Mouse (Mus musculus): ENCODE results near the gene Pigs. TPM values are rescaled to one million over a fixed set of nuclear protein-coding genes. Genes with fewer than 3 reads are reported as not detected.

Pigs gene
- polyA plus RNA-seq, 1 experiment, result 69.1 TPM

- Histone ChIP-seq H3K4me3 (ENCODE audit: insufficient read depth, low read depth, low read length) (peak within 1 kb of the TSS; percentile 54), H3K4me1 (ENCODE audit: control insufficient read depth, insufficient read depth, low read length) (no peaks in the 10 kb centered on the region), H3K27ac (ENCODE audit: insufficient read depth, low read depth, low read length) (no peak within 1 kb of the TSS), H3K27me3 (replicated peaks; ENCODE audit: control insufficient read depth, insufficient read depth, low read length) (no peaks in the 10 kb centered on the region), H3K36me3 (ENCODE audit: control insufficient read depth, insufficient read depth, low read length) (no peaks in the 10 kb centered on the region)
- peak; percentile 94 for DNase-seq
- WGBS, result 1% methylated on average over 49 of the region's 49 CpGs
- TF ChIP-seq CTCF (conservative IDR thresholded peaks at IDR 0.05; ENCODE audit: insufficient read depth, insufficient read length, low read depth, low read length) (no peak), POLR2A (IDR thresholded peaks at IDR 0.05; ENCODE audit: low read depth, low read length) (no peak)
Observed at GRCm38 (mm10) chr11:78301357-78302084, 26.7 kb upstream of the Pigs start, which contains the start of gene Spag5. Gene Spag5, plus strand, starts transcription at chr11:78301529.

GRCm38 (mm10) chr11:78305272-78305671, 22.9 kb upstream of the Pigs start:
- DNase-seq, result no peak
- 88% methylated on average over 4 of the region's 4 CpGs for WGBS
- Histone ChIP-seq H3K4me3 (ENCODE audit: insufficient read depth, low read depth, low read length) (no peak overlapping the region), H3K36me3 (ENCODE audit: control insufficient read depth, insufficient read depth, low read length) (no peaks in the 10 kb centered on the region), H3K27ac (ENCODE audit: insufficient read depth, low read depth, low read length) (no peak overlapping the region), H3K4me1 (ENCODE audit: control insufficient read depth, insufficient read depth, low read length) (no peaks in the 10 kb centered on the region), H3K27me3 (replicated peaks; ENCODE audit: control insufficient read depth, insufficient read depth, low read length) (no peaks in the 10 kb centered on the region)
- TF ChIP-seq POLR2A (IDR thresholded peaks at IDR 0.05; ENCODE audit: low read depth, low read length), result no peak
- no peak for TF ChIP-seq CTCF (conservative IDR thresholded peaks at IDR 0.05; ENCODE audit: insufficient read depth, insufficient read length, low read depth, low read length)

DNA sequence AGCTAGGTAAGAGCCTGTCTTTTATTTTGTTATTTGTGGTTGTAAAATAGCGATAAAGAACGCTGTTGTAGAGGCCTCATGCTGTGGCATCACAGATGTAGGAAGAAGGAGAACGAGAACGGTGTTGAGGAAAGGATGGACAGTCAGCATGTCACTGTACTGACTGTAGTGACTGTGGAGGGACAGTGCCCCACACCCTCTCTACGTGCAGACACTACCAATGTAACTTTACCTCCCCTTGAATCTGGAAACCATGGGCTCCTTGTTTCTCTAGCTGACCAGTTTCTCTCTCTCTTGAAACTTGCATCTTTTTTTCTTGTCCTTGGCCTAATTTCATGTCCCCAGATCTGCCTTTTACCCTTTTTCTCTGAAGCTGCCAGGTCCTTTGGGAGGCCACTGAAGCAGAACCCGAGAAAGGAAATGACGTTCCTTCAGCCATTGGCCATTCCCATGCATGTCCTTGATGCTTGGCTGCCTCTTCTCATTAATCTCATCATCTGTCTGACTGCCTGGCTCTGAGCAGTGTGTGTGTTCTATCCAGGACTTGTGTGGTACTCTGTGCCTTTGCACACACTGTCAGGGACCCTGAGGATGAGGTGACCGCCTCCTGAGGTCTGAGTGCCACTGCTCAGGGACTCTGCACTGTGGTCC, 17.2 kb upstream of the Pigs start:
- Histone ChIP-seq H3K27ac (ENCODE audit: insufficient read depth, low read depth, low read length) (no peak overlapping the region), H3K27me3 (replicated peaks; ENCODE audit: control insufficient read depth, insufficient read depth, low read length) (no peaks in the 10 kb centered on the region), H3K4me1 (ENCODE audit: control insufficient read depth, insufficient read depth, low read length) (peaks cover 7% of the 10 kb centered on the region), H3K4me3 (ENCODE audit: insufficient read depth, low read depth, low read length) (no peak overlapping the region), H3K36me3 (ENCODE audit: control insufficient read depth, insufficient read depth, low read length) (no peaks in the 10 kb centered on the region)
- peak; percentile 16 for DNase-seq
- WGBS, result 72% methylated on average over 8 of the region's 8 CpGs
- no peak for TF ChIP-seq POLR2A (IDR thresholded peaks at IDR 0.05; ENCODE audit: low read depth, low read length)
- TF ChIP-seq CTCF (conservative IDR thresholded peaks at IDR 0.05; ENCODE audit: insufficient read depth, insufficient read length, low read depth, low read length), result no peak

DNA sequence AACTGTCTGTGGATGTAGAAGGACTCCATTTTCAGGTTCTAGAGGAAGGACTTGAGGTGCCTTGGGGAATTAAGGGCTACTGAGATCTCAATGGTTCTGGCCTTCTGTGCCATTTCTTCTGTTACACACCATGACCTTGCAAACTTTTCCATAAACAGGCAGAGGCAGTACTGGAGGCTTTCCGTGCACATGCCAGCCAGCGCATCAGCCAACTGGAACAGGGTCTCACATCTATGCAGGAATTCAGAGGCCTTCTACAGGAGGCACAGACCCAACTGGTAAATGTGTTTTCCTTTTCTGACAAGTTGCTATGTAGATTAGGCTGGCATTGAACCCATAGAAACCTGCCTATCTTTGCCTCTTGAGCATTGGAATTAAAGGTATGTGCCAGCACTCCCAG, 14.6 kb upstream of the Pigs start:
- TF ChIP-seq POLR2A (IDR thresholded peaks at IDR 0.05; ENCODE audit: low read depth, low read length) (no peak), CTCF (conservative IDR thresholded peaks at IDR 0.05; ENCODE audit: insufficient read depth, insufficient read length, low read depth, low read length) (no peak)
- no peaks in the 10 kb centered on the region for H3K27me3 ChIP-seq (replicated peaks; ENCODE audit: control insufficient read depth, insufficient read depth, low read length)
- no peak overlapping the region for H3K4me3 ChIP-seq (ENCODE audit: insufficient read depth, low read depth, low read length)
- DNase-seq, result peak; percentile 60
- H3K36me3 ChIP-seq (ENCODE audit: control insufficient read depth, insufficient read depth, low read length), result no peaks in the 10 kb centered on the region
- H3K4me1 ChIP-seq (ENCODE audit: control insufficient read depth, insufficient read depth, low read length), result peaks cover 7% of the 10 kb centered on the region
- WGBS, result 76% methylated on average over 2 of the region's 2 CpGs
- peak overlapping the region; percentile 93; the same call in 1 of the 2 replicates for H3K27ac ChIP-seq (ENCODE audit: insufficient read depth, low read depth, low read length)

DNA sequence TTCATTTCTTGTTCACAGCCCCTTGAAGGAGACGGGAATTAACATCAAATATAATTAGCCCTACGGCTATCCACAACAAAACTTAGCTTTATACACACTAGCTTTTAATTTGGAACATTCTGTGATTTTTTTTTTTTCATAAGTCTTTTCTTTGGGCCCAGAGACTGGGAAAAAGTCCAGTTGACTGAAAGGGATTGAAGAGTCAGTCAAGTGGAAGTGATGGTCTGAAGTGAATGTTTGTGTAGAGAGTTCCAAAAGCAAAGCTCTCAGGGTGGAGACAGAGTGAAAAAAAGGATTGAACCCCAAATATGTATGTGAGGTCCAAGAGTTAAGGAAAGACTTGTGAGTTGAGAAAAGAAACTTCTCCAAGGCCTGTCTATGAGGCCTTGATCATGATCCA, 9.8 kb upstream of the Pigs start:
- Histone ChIP-seq H3K27me3 (replicated peaks; ENCODE audit: control insufficient read depth, insufficient read depth, low read length) (no peaks in the 10 kb centered on the region), H3K4me1 (ENCODE audit: control insufficient read depth, insufficient read depth, low read length) (peaks cover 12% of the 10 kb centered on the region), H3K36me3 (ENCODE audit: control insufficient read depth, insufficient read depth, low read length) (no peaks in the 10 kb centered on the region), H3K27ac (ENCODE audit: insufficient read depth, low read depth, low read length) (no peak overlapping the region), H3K4me3 (ENCODE audit: insufficient read depth, low read depth, low read length) (no peak overlapping the region)
- 84% methylated on average over 2 of the region's 2 CpGs for WGBS
- TF ChIP-seq CTCF (conservative IDR thresholded peaks at IDR 0.05; ENCODE audit: insufficient read depth, insufficient read length, low read depth, low read length), result no peak
- TF ChIP-seq POLR2A (IDR thresholded peaks at IDR 0.05; ENCODE audit: low read depth, low read length), result no peak
- no peak for DNase-seq

- Histone ChIP-seq H3K4me3 (ENCODE audit: insufficient read depth, low read depth, low read length) (no peak overlapping the region), H3K27me3 (replicated peaks; ENCODE audit: control insufficient read depth, insufficient read depth, low read length) (no peaks in the 10 kb centered on the region), H3K4me1 (ENCODE audit: control insufficient read depth, insufficient read depth, low read length) (peaks cover 9% of the 10 kb centered on the region; the same call in 1 of the 2 replicates), H3K27ac (ENCODE audit: insufficient read depth, low read depth, low read length) (peak overlapping the region; percentile 1; the same call in 1 of the 2 replicates), H3K36me3 (ENCODE audit: control insufficient read depth, insufficient read depth, low read length) (no peaks in the 10 kb centered on the region)
- no peak for TF ChIP-seq POLR2A (IDR thresholded peaks at IDR 0.05; ENCODE audit: low read depth, low read length)
- TF ChIP-seq CTCF (conservative IDR thresholded peaks at IDR 0.05; ENCODE audit: insufficient read depth, insufficient read length, low read depth, low read length), result no peak
- 39% methylated on average over 2 of the region's 2 CpGs for WGBS
- no peak for DNase-seq
Observed at GRCm38 (mm10) chr11:78322076-78322831, 6.0 kb upstream of the Pigs start.
